Mouse (Mus musculus) midbrain, embryonic 12.5 days (tissue): ENCODE data around the gene Plch2. TPM values are rescaled to one million over a fixed set of nuclear protein-coding genes. Genes with fewer than 3 reads are reported as not detected.

ENCODE experiments used
- ATAC-seq: fragments of 200-750 bp; cut with Nextera tagmentation; 2 replicates; pipeline ENCODE4 v1.8.0; 2017; ENCODE audit warnings: low read depth, moderate TSS enrichment, moderate library complexity; ENCODE audit not compliant: low FRiP score
- H3K27ac ChIP-seq: fragments of 300-500 bp; sonication (generic); replicated peaks from 2 replicates; pipeline ENCODE4 v1.5.1; 2016; ENCODE audit warnings: mild to moderate bottlenecking
- H3K27me3 ChIP-seq: fragments of 300-500 bp; sonication (generic); 2 replicates; pipeline ENCODE4 v1.6.1; 2016; ENCODE audit warnings: mild to moderate bottlenecking
- H3K36me3 ChIP-seq: fragments of 300-500 bp; sonication (generic); 2 replicates; pipeline ENCODE4 v1.6.1; 2016
- H3K4me1 ChIP-seq: fragments of 300-500 bp; sonication (generic); 2 replicates; pipeline ENCODE4 v1.6.1; 2016
- H3K4me2 ChIP-seq: fragments of 300-500 bp; sonication (generic); replicated peaks from 2 replicates; pipeline ENCODE4 v1.6.1; 2016; ENCODE audit warnings: mild to moderate bottlenecking, moderate library complexity
- H3K4me3 ChIP-seq: fragments of 300-500 bp; sonication (generic); 2 replicates; pipeline ENCODE4 v1.5.1; 2016; ENCODE audit warnings: mild to moderate bottlenecking
- H3K9ac ChIP-seq: fragments of 300-500 bp; sonication (generic); replicated peaks from 2 replicates; pipeline ENCODE4 v1.6.1; 2016; ENCODE audit warnings: mild to moderate bottlenecking, moderate library complexity
- H3K9me3 ChIP-seq: fragments of 300-500 bp; sonication (generic); 2 replicates; pipeline ENCODE4 v1.6.1; 2016; ENCODE audit warnings: mild to moderate bottlenecking
- WGBS: fragments of 180-500 bp; shearing (Covaris S2); methylation state at CpG from one replicate; pipeline ENCODE4 v1.1.7; 2016; 5-methylcytosine and 5-hydroxymethylcytosine counted together
- polyA plus RNA-seq: library from polyadenylated mRNA; unstranded; fragments of >200 nt; fragmentation: Nextera tagmentation; extraction: Ambion mirVana; gene quantifications from 2 replicates; pipeline ENCODE4 v1.2.1, GENCODE M21; 2016

The Plch2 gene
- polyA plus RNA-seq, 1 experiment from 2014 or later, result 3.6 TPM

- WGBS, result 66% methylated on average over 13 of the region's 13 CpGs
- no peaks in the 10 kb centered on the region for H3K27me3 ChIP-seq
- H3K9ac ChIP-seq, result no peak overlapping the region
- H3K4me3 ChIP-seq, result no peak overlapping the region
- no peaks in the 10 kb centered on the region for H3K9me3 ChIP-seq
- peaks cover 4% of the 10 kb centered on the region; the same call in 1 of the 2 replicates for H3K4me1 ChIP-seq
- H3K4me2 ChIP-seq, result no peak overlapping the region
- ATAC-seq, result no peak
- H3K27ac ChIP-seq, result no peak overlapping the region
- no peaks in the 10 kb centered on the region for H3K36me3 ChIP-seq
Observed at GRCm38 (mm10) chr4:154933306-154933907, 123.2 kb downstream of the Plch2 start.

Other genes with a start within 250 kb of the Plch2 start
- gene Ttc34, start 219.3 kb downstream of the Plch2 start, polyA plus RNA-seq, result 0.16 and 0.46 TPM in 2 replicates
- gene Mmel1, start 187.2 kb downstream of the Plch2 start, polyA plus RNA-seq, result 0.19 and 0.37 TPM in 2 replicates
- 33.2 and 36.0 TPM in 2 replicates for gene Fam213b, start 157.6 kb downstream of the Plch2 start, polyA plus RNA-seq
- 0.78 and 1.0 TPM in 2 replicates for gene Tnfrsf14, start 128.2 kb downstream of the Plch2 start, polyA plus RNA-seq
- gene Hes5, start 95.9 kb downstream of the Plch2 start, polyA plus RNA-seq, result 800 and 870 TPM in 2 replicates
- 48.5 and 50.2 TPM in 2 replicates for gene Pank4, start 92.7 kb downstream of the Plch2 start, polyA plus RNA-seq
- 16.0 and 19.2 TPM in 2 replicates for gene Pex10, start 10.2 kb upstream of the Plch2 start, polyA plus RNA-seq
- 122 and 132 TPM in 2 replicates for gene Rer1, start 29.6 kb upstream of the Plch2 start, polyA plus RNA-seq
- 5.6 and 5.7 TPM in 2 replicates for gene Morn1, start 29.8 kb upstream of the Plch2 start, polyA plus RNA-seq
- 11.2 and 12.2 TPM in 2 replicates for gene Ski, start 165.8 kb upstream of the Plch2 start, polyA plus RNA-seq
- gene Faap20, start 193.0 kb upstream of the Plch2 start, polyA plus RNA-seq, result 102 TPM in 2 replicates